Mouse (Mus musculus): ENCODE measurements at regions not wholly inside any gene's neighbourhood (a gene's known extent, or its start where the extent isn't known, plus 50 kb on each side); places are given as distances from the start of the nearest gene placed in this dataset.

GRCm38 (mm10) chr4:89403151-89403550 lies 92.3 kb upstream of the Cdkn2b start:
- no peak for TF ChIP-seq EP300 (optimal IDR thresholded peaks at IDR 0.05)
- TF ChIP-seq CTCF (IDR thresholded peaks at IDR 0.05; ENCODE audit: low read depth) = no peak
